Mouse (Mus musculus): ENCODE measurements around the gene Snx8. TPM values are rescaled to one million over a fixed set of nuclear protein-coding genes. Genes with fewer than 3 reads are reported as not detected.
"Not testable (repeated sequence)": the region's sequence is repeated elsewhere in the genome, so short reads cannot be mapped to it uniquely, and the experiment has no call there.

The Snx8 gene
- polyA plus RNA-seq, 1 experiment from 2014 or later, result 19.2 TPM

DNA sequence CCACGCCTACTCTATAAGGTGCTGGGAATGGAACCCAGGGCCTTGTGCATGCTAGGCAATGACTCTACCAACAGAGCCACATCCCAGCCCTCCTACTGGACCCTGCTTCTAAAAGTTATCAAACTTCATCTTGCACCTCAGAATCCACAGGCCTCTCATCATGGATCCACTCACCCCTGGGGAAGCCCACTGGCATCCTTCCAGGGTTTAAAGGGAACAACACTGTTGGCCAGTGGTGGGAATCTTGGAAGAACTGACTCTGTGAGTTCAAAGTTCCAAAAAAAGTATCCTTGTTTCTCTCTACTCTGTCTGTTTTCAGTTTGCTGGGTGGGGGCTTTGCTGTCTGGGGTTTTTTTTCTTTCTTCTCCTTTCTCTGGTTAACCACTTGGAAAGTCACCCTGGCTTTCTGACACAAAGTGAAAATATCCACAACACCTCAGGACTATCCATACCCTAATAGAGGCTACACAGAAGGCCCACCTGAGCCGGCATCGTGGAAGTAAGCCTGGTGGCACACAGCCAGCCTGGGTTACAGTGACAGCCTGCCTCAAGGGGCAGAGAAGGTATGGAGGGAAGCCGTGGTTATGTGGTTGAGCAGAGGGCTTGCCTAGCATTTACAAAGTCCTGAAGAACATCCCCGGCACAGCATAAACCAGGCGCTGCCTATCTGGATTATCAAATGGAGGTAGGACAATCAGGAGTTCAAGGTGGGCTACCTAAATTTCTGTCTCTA, 10.8 kb downstream of the Snx8 start:
- Histone ChIP-seq H3K4me1 (peaks cover 30% of the 10 kb centered on the region), H3K27me3 (ENCODE audit: insufficient read depth, poor library complexity, severe bottlenecking) (no peaks in the 10 kb centered on the region), H3K9me3 (no peaks in the 10 kb centered on the region), H3K36me3 (0 out of 2 replicates have a peak, but pooled peaks cover 2% of the 10 kb centered on the region), H3K27ac (no peak overlapping the region), H3K4me3 (no peak overlapping the region)
- no peak for DNase-seq (ENCODE audit: low spot score)
- WGBS, result 88% methylated on average over 6 of the region's 6 CpGs

DNA sequence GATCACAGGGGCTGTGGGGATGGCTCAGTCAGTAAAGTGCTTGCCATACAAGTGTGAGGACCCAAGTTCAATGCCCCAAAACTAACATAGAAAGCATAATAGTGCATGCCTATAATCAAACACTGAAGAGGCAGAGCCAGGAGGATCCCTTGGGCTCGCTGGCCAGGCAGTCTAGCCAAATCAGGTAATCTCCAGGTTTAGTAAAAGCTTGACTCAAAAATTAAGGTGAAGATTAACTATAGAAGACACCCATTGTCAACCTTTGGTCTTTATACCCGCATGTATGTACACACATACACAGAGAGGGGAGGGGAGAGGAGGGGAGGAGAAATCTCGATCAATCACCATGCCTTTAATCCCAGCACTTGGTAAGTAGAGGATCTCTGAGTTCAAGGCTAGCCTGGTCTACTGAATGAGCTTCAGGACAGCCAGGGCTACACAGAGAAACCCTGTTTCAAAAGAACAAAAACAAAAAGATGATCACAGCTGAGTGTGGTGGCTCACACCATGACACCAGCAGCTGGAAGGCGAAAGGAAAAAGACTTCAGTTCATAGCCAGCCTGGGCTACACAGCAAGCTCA, 13.7 kb downstream of the Snx8 start:
- Histone ChIP-seq H3K27ac (no peak overlapping the region), H3K4me3 (no peak overlapping the region), H3K27me3 (ENCODE audit: insufficient read depth, poor library complexity, severe bottlenecking) (no peaks in the 10 kb centered on the region), H3K36me3 (0 out of 2 replicates have a peak, but pooled peaks cover 2% of the 10 kb centered on the region), H3K4me1 (peaks cover 34% of the 10 kb centered on the region), H3K9me3 (no peaks in the 10 kb centered on the region)
- no peak for DNase-seq (ENCODE audit: low spot score)
- WGBS, result 88% methylated on average over 4 of the region's 4 CpGs

DNA sequence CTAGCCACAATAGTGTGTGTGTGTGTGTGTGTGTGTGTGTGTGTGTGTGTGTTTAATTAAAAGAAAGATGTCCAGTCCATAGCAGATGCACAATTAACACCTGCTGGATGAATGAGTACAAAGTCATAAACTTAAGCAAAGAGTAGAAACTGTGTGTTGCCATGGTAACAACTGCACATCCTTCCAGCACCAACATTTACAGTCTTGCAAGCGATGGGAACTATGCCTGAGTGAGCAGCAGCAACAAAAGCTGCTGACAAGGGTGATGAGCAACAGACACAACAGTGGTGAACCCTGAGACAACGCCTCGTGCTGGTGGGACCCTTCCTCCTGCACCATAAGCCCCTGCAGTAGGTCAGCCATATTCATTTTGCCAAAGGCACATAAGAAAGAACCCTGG, 14.8 kb downstream of the Snx8 start:
- Histone ChIP-seq H3K36me3 (no peaks in the 10 kb centered on the region; the same call in 1 of the 2 replicates), H3K4me3 (no peak overlapping the region)
- WGBS, result 41% methylated on average over 3 of the region's 3 CpGs

DNA sequence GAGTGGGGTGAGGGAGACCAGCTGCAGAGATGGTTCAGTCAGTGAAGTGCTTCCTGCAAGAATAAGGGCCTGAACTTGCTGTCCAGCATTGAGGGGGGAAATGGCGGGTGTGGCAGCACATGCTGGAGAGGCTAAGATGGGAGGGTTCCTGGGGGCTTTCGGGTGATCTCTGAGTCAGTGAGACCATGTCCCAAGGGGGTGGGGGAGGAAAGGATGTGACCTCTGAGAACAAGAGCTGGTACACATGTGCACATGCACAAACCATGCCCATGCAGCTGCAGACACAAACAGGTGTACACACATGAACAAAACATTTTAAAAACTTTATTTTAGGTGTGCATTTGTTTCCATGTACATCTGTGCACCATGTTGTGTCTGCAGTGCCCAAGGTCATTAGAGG, 15.4 kb downstream of the Snx8 start:
- DNase-seq (ENCODE audit: low spot score), result no peak
- Histone ChIP-seq H3K27me3 (ENCODE audit: insufficient read depth, poor library complexity, severe bottlenecking) (no peaks in the 10 kb centered on the region), H3K9me3 (no peaks in the 10 kb centered on the region), H3K4me3 (no peak overlapping the region), H3K36me3 (no peaks in the 10 kb centered on the region; the same call in 1 of the 2 replicates), H3K27ac (no peak overlapping the region), H3K4me1 (peaks cover 39% of the 10 kb centered on the region)
- 69% methylated on average over 2 of the region's 2 CpGs for WGBS

More for the DNA sequence above, 14.8 kb downstream of the Snx8 start:
- DNase-seq (ENCODE audit: low spot score), result no peak
- no peaks in the 10 kb centered on the region for H3K27me3 ChIP-seq (ENCODE audit: insufficient read depth, poor library complexity, severe bottlenecking)
- peaks cover 39% of the 10 kb centered on the region for H3K4me1 ChIP-seq
- no peaks in the 10 kb centered on the region for H3K9me3 ChIP-seq
- no peak overlapping the region for H3K27ac ChIP-seq

DNA sequence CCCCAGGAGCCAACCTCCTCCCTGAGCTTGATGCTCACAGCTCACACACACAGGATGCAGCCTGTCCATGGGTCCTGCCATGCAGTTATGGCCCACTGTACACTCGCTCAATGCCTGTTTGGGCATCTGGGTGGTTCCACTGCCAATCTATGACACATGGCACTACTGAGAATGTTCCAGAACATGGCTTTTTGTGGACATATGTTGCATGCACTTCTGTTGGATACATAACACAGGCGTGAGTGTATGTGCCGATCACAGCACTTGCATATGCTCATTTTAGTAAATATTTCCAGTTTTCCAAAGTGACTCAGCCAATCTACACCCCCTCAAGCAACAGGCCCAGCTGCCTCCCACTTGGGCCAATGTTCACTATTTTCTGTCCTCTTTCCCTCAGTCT, 17.4 kb downstream of the Snx8 start:
- Histone ChIP-seq H3K9me3 (no peaks in the 10 kb centered on the region), H3K27ac (no peak overlapping the region; the same call in 1 of the 2 replicates), H3K36me3 (no peaks in the 10 kb centered on the region; the same call in 1 of the 2 replicates), H3K4me3 (no peak overlapping the region), H3K27me3 (ENCODE audit: insufficient read depth, poor library complexity, severe bottlenecking) (no peaks in the 10 kb centered on the region), H3K4me1 (peaks cover 39% of the 10 kb centered on the region)
- WGBS, result 87% methylated on average over 3 of the region's 3 CpGs
- no peak for DNase-seq (ENCODE audit: low spot score)

DNA sequence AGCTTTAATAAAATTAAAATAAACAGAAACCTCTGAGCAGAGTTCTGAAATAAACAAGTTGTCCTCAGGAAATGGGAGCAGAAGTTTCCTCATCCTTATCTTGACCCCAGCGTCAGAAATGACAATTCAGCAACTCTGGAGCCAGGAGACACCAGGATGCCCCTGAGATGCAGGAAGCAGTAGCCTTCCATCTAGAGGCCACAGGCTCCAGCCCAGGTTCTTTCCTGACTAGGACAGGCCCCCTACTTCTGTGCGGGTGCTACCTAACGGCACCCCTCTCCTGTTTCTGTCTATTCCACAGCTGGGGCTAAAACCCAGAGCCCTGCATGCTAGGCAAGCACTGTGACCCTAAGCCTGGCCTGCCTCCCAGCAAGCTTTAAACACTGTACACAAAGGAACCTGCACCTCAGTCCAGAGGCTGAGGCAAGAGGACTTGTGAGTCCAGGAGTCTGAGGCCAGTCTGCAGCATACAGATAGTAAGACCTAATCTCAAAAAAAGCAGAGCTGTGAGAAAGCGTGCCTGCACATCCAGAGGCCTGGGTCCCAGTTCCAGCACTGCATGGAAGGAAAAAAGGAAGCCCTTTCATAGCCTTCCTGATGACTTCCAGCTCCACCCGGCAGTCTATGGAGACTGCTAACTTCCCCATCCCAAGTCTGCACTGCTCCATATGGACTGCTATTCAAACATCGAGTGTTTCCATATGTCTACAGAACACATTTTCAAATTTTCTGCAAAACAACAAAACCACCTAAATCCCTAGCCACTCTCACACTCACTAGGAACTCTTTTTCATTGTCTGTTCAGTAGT, 18.4 kb downstream of the Snx8 start:
- Histone ChIP-seq H3K4me1 (peaks cover 39% of the 10 kb centered on the region), H3K36me3 (peaks cover 4% of the 10 kb centered on the region), H3K27ac (peak overlapping the region; percentile 45; the same call in 1 of the 2 replicates), H3K4me3 (no peak overlapping the region), H3K27me3 (ENCODE audit: insufficient read depth, poor library complexity, severe bottlenecking) (no peaks in the 10 kb centered on the region), H3K9me3 (no peaks in the 10 kb centered on the region)
- 50% methylated on average over 6 of the region's 6 CpGs for WGBS
- no peak for DNase-seq (ENCODE audit: low spot score)

DNA sequence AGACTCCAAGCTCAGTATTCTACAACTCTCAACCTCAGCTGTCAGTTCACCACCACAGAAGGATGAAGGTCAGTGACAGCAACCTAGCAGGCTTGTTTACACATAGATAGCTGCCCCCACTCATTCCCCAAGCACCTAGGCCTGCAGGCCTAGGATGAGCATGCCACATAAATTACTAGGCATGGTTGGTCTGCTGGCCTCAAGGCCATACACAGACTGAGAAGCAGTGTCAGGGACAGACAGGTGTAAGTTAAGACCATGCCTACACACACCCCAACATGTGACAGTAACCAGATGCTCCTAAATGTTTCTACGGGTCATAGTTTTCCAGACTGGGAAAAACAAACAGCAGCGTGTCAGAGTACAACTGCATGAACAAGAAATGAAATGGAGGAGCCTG, 19.6 kb downstream of the Snx8 start:
- no peak for DNase-seq (ENCODE audit: low spot score)
- Histone ChIP-seq H3K4me3 (no peak overlapping the region), H3K9me3 (no peaks in the 10 kb centered on the region), H3K36me3 (peaks cover 9% of the 10 kb centered on the region), H3K4me1 (peaks cover 35% of the 10 kb centered on the region), H3K27me3 (ENCODE audit: insufficient read depth, poor library complexity, severe bottlenecking) (no peaks in the 10 kb centered on the region), H3K27ac (peak overlapping the region; percentile 24; the same call in 1 of the 2 replicates)
- 62% methylated on average over 2 of the region's 2 CpGs for WGBS

DNA sequence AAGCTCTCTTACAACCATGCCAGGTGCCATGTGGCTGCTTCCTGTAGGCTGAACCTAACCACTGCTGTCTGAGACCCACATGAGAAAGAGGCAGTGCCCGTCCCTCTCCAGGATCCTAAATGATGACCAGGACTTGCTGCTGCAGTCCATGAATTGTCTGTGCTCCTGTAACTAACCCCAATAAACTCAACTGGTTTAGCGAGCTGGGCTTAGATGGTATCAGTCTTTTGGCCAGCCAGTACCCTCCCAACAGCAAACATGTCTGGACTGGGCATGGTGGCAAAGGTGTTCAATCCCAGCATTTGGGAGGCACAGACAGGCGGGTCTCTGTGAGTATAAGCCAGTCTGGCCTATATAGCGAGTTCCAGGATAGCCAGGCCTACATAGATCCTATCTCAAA, 20.1 kb downstream of the Snx8 start:
- DNase-seq (ENCODE audit: low spot score), result no peak
- Histone ChIP-seq H3K36me3 (peaks cover 10% of the 10 kb centered on the region), H3K27me3 (ENCODE audit: insufficient read depth, poor library complexity, severe bottlenecking) (no peaks in the 10 kb centered on the region), H3K9me3 (no peaks in the 10 kb centered on the region), H3K27ac (no peak overlapping the region), H3K4me1 (peaks cover 29% of the 10 kb centered on the region), H3K4me3 (no peak overlapping the region)
- 87% methylated on average over 4 of the region's 4 CpGs for WGBS

DNA sequence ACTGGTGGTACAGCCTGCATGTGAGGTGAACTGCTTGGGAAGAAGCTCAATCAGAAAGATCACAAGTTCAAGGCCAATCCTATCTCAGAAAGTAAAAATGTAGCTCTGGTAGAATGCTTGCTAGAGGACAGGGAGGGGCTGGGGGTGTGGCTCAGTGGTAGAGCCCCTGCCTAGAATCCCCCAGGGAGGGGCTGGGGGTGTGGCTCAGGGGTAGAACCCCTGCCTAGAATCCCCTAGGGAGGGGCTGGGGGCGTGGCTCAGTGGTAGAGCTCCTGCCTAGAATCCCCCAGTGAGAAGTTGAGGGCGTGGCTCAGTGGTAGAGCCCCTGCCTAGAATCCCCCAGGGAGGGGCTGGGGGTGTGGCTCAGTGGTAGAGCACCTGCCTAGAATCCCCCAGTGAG, 20.9 kb downstream of the Snx8 start:
- Histone ChIP-seq H3K36me3 (peaks cover 18% of the 10 kb centered on the region), H3K4me1 (peaks cover 24% of the 10 kb centered on the region)
- DNase-seq (ENCODE audit: low spot score); H3K9me3 ChIP-seq; H3K27ac ChIP-seq; H3K4me3 ChIP-seq; H3K27me3 ChIP-seq (ENCODE audit: insufficient read depth, poor library complexity, severe bottlenecking): not testable (repeated sequence)
- WGBS, result 80% methylated on average over 2 of the region's 2 CpGs

DNA sequence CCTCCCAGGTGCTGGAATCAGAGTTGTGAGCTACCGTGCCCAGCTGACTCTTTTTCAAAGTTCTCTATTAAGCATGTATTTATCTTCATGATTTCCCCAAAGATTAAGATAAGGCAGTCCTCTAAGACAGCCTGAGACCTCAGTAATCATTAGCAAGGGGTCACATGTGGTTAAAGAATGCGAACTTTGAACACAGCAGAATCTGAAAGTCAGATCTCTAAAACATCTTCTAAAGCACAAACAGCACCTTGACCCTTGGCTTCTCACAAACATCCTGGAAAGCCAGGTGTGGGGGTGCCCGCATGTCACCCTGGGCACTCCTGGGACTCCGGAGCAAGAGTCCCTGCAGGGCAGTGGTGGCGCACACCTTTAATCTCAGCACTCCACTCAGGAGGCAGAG, 24.6 kb downstream of the Snx8 start:
- H3K27me3 ChIP-seq (ENCODE audit: insufficient read depth, poor library complexity, severe bottlenecking), result no peaks in the 10 kb centered on the region
- no peak overlapping the region for H3K4me3 ChIP-seq
- H3K36me3 ChIP-seq, result peaks cover 26% of the 10 kb centered on the region
- no peak for DNase-seq (ENCODE audit: low spot score)
- WGBS, result 92% methylated on average over 5 of the region's 5 CpGs
- peaks cover 2% of the 10 kb centered on the region; the same call in 1 of the 2 replicates for H3K4me1 ChIP-seq
- H3K9me3 ChIP-seq, result no peaks in the 10 kb centered on the region
- H3K27ac ChIP-seq, result no peak overlapping the region

DNA sequence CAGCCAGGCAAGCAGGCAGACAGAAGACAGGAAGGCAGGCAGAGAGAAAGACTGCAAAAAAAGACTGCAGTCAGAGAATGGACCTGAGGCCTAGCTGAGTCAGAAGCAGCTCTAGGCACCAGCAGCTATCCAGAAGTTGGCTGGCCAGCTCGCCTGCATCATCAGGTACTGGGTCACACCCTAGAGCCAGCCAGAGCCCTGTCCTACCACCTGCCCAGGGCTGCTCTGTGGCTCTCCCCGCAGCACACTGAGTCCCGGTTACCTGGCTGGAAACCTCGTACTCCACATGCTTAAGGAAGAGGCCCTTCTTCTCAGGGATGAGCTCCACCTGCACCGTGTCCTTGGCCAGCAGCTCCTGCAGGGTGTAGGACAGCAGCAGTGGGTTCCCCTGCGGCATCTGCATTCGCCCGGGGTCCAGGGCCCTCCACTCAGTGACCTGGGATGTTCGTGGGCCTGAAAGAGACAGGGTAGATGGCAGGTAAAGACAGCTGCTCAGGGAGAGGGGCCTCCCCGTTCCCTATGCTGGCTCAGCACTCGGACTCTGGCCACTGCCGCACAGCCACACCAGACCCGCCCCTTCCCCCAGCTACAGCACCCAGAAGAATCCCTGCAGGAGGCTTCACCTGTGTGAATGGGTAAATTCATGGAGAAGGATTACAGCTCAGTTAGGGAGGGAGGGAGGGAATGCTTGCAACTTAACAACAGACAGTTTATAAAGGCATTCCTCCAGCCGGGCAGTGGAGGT, 29.0 kb downstream of the Snx8 start:
- H3K27me3 ChIP-seq (ENCODE audit: insufficient read depth, poor library complexity, severe bottlenecking), result no peaks in the 10 kb centered on the region
- no peak overlapping the region for H3K4me3 ChIP-seq
- peaks cover 55% of the 10 kb centered on the region for H3K36me3 ChIP-seq
- no peak for DNase-seq (ENCODE audit: low spot score)
- 80% methylated on average over 14 of the region's 14 CpGs for whole genome bisulfite sequencing
- no peaks in the 10 kb centered on the region for H3K9me3 ChIP-seq
- H3K4me1 ChIP-seq, result 0 out of 2 replicates have a peak, but pooled peaks cover 3% of the 10 kb centered on the region
- no peak overlapping the region for H3K27ac ChIP-seq

DNA sequence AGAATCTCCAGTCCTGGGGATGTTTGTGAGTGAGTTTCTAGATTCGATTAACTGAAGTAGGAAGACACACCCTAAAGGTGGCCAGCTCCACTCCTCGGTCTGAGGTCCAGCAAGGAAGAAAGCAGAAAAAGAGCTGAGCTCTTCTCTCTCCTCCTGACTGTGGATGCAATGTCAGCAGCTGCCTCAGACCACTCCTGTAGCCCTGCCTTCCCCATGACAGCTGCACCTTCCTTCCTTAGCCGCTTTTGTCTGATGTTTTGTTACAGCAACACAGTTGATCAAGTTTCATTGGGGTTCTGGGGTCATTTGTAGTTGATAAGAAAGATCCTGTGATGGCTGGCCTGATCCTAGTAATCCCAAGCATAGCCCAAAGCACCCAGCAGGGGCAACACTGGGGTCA, 31.6 kb downstream of the Snx8 start:
- 0 out of 2 replicates have a peak, but pooled peaks cover 3% of the 10 kb centered on the region for H3K4me1 ChIP-seq
- no peaks in the 10 kb centered on the region for H3K27me3 ChIP-seq (ENCODE audit: insufficient read depth, poor library complexity, severe bottlenecking)
- H3K27ac ChIP-seq, result no peak overlapping the region
- no peaks in the 10 kb centered on the region for H3K9me3 ChIP-seq
- no peak overlapping the region for H3K4me3 ChIP-seq
- H3K36me3 ChIP-seq, result peaks cover 70% of the 10 kb centered on the region
- DNase-seq (ENCODE audit: low spot score), result no peak
- 77% methylated on average over 3 of the region's 3 CpGs for WGBS

Data from heart, embryonic 10.5 days (tissue).